Mouse (Mus musculus): ENCODE measurements at regions not wholly inside any gene's neighbourhood (a gene's known extent, or its start where the extent isn't known, plus 50 kb on each side); places are given as distances from the start of the nearest gene placed in this dataset.

DNA sequence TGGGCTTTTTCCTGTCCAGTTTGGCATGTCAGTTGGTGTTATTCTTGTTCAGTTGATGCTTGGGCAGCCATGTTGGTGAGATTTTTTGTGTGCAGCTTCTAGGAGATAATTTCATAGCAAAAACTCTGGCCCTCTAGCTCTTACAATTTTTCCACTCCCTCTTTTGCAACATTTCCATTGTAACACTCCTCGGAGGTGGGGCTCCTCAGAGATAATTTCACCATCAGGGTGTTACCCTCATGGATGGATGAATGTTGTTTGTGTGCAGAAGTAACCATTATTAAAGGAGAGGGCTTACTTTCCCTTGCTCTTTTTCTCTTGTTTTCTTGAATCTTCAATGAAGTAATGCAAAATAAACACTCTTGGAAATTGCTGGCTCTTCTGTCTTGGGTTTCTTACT lies 193.0 kb upstream of the Ptger4 start:
- no peak for TF ChIP-seq GATA1 (IDR thresholded peaks at IDR 0.05; ENCODE audit: borderline replicate concordance, low read length)
- no peak for TF ChIP-seq FLI1 (IDR thresholded peaks at IDR 0.05; ENCODE audit: low read length)

All from megakaryocyte, embryonic 14.5 days (primary cell).